Mouse (Mus musculus) bone marrow, adult 2 months (tissue): ENCODE measurements around the gene Colgalt2.

ENCODE experiments used
- CTCF ChIP-seq: fragments of 200-500 bp; IDR thresholded peaks from 2 replicates; pipeline ENCODE4 v1.5.1; 2011; ENCODE audit warnings: low read length, control low read depth; ENCODE audit not compliant: control insufficient read depth, insufficient read depth
- POLR2A ChIP-seq: fragments of 200-500 bp; IDR thresholded peaks from 2 replicates; pipeline ENCODE4 v1.6.1; 2011; ENCODE audit warnings: low read depth, mild to moderate bottlenecking, control low read depth, low read length, borderline replicate concordance; ENCODE audit not compliant: control insufficient read depth

DNA sequence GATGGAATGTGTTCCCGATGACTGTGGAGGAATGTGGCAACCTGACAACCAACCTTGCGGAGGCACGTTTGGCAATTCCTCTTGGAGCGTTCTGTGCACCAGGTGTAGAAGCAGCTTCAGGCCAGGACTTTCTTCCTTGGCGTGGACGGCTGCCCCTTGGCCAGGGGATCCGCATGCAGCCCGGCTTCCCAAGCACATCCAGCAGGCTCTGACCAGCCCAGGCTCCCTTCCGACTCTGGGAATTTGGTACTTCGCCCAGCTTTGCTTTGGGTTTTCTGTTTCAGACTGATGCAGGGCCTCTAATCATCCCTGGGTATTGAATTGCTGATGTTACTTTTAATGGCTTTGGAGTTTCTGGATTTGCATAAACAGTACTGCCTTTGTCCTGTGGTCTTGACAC lies 14.8 kb downstream of the Colgalt2 start:
- no peak for TF ChIP-seq CTCF
- no peak for TF ChIP-seq POLR2A
